Mouse (Mus musculus) heart, embryonic 13.5 days (tissue): ENCODE data around the gene Dpp4. TPM values are rescaled to one million over a fixed set of nuclear protein-coding genes. Genes with fewer than 3 reads are reported as not detected.

Experiments used
- ATAC-seq: fragments of 200-750 bp; cut with Nextera tagmentation; 2 replicates; pipeline ENCODE4 v1.8.0; 2017; ENCODE audit warnings: moderate TSS enrichment; ENCODE audit not compliant: insufficient number of reproducible peaks, low FRiP score, low TSS enrichment; ENCODE audit errors: extremely low read depth
- H3K27ac ChIP-seq: fragments of 300-500 bp; sonication (generic); replicated peaks from 2 replicates; pipeline ENCODE4 v1.5.1; 2015; ENCODE audit warnings: moderate library complexity, mild to moderate bottlenecking, inconsistent platforms
- H3K27me3 ChIP-seq: fragments of 300-500 bp; sonication (generic); replicated peaks from 2 replicates; pipeline ENCODE4 v1.6.1; 2015; ENCODE audit warnings: mild to moderate bottlenecking, inconsistent platforms
- H3K36me3 ChIP-seq: fragments of 300-500 bp; sonication (generic); 2 replicates; pipeline ENCODE4 v1.6.1; 2015; ENCODE audit warnings: mild to moderate bottlenecking, inconsistent platforms
- H3K4me1 ChIP-seq: fragments of 300-500 bp; sonication (generic); 2 replicates; pipeline ENCODE4 v1.6.1; 2015; ENCODE audit warnings: inconsistent platforms
- H3K4me2 ChIP-seq: fragments of 300-500 bp; sonication (generic); 2 replicates; pipeline ENCODE4 v1.6.1; 2015; ENCODE audit warnings: inconsistent platforms, mild to moderate bottlenecking, moderate library complexity
- H3K4me3 ChIP-seq: fragments of 300-500 bp; sonication (generic); 2 replicates; pipeline ENCODE4 v1.5.1; 2015; ENCODE audit warnings: moderate library complexity, mild to moderate bottlenecking, inconsistent platforms
- H3K9ac ChIP-seq: fragments of 300-500 bp; sonication (generic); 2 replicates; pipeline ENCODE4 v1.6.1; 2015; ENCODE audit warnings: inconsistent platforms, mild to moderate bottlenecking, moderate library complexity
- H3K9me3 ChIP-seq: fragments of 300-500 bp; sonication (generic); 2 replicates; pipeline ENCODE4 v1.6.1; 2016; ENCODE audit warnings: inconsistent platforms
- WGBS: fragments of 180-500 bp; shearing (Covaris S2); methylation state at CpG from one replicate; pipeline ENCODE4 v1.1.7; 2015; ENCODE audit warnings: mixed read lengths; 5-methylcytosine and 5-hydroxymethylcytosine counted together
- polyA plus RNA-seq: library from polyadenylated mRNA; unstranded; fragments of >200 nt; fragmentation: Nextera tagmentation; extraction: Ambion mirVana; gene quantifications from 2 replicates; pipeline ENCODE4 v1.2.1, GENCODE M21; 2015

The Dpp4 gene
- polyA plus RNA-seq, 1 experiment from 2014 or later = 20.1 TPM

- H3K4me1 ChIP-seq = no peaks in the 10 kb centered on the region
- no peak for ATAC-seq
- 78% methylated on average over 14 of the region's 14 CpGs for WGBS
- H3K27ac ChIP-seq = no peak overlapping the region
- H3K27me3 ChIP-seq = no peaks in the 10 kb centered on the region
- no peak overlapping the region for H3K4me2 ChIP-seq
- H3K36me3 ChIP-seq = no peaks in the 10 kb centered on the region
- no peaks in the 10 kb centered on the region for H3K9me3 ChIP-seq
- H3K4me3 ChIP-seq = no peak overlapping the region
- H3K9ac ChIP-seq = no peak overlapping the region
Measured at GRCm38 (mm10) chr2:62356606-62357005, 55.4 kb downstream of the Dpp4 start.

- no peak overlapping the region for H3K27ac ChIP-seq
- no peak overlapping the region for H3K9ac ChIP-seq
- H3K27me3 ChIP-seq = no peaks in the 10 kb centered on the region
- no peak overlapping the region for H3K4me3 ChIP-seq
- H3K4me1 ChIP-seq = no peaks in the 10 kb centered on the region
- no peak overlapping the region for H3K4me2 ChIP-seq
- ATAC-seq = no peak
- 59% methylated on average over 6 of the region's 6 CpGs for WGBS
- no peaks in the 10 kb centered on the region for H3K9me3 ChIP-seq
- no peaks in the 10 kb centered on the region for H3K36me3 ChIP-seq
Measured at GRCm38 (mm10) chr2:62355766-62356165, 56.3 kb downstream of the Dpp4 start.

GRCm38 (mm10) chr2:62352035-62352434 is 60.0 kb downstream of the Dpp4 start:
- no peak overlapping the region for H3K27ac ChIP-seq
- no peak for ATAC-seq
- H3K4me1 ChIP-seq = no peaks in the 10 kb centered on the region
- H3K9me3 ChIP-seq = no peaks in the 10 kb centered on the region
- WGBS = 69% methylated on average over 3 of the region's 3 CpGs
- no peak overlapping the region for H3K4me2 ChIP-seq
- no peaks in the 10 kb centered on the region for H3K36me3 ChIP-seq
- H3K27me3 ChIP-seq = no peaks in the 10 kb centered on the region
- no peak overlapping the region for H3K9ac ChIP-seq
- no peak overlapping the region for H3K4me3 ChIP-seq

- 85% methylated on average over 9 of the region's 9 CpGs for WGBS
- no peak overlapping the region for H3K4me2 ChIP-seq
- no peaks in the 10 kb centered on the region for H3K4me1 ChIP-seq
- no peaks in the 10 kb centered on the region for H3K9me3 ChIP-seq
- no peak overlapping the region for H3K4me3 ChIP-seq
- no peaks in the 10 kb centered on the region for H3K27me3 ChIP-seq
- no peak overlapping the region for H3K27ac ChIP-seq
- ATAC-seq = no peak
- no peaks in the 10 kb centered on the region for H3K36me3 ChIP-seq
- H3K9ac ChIP-seq = no peak overlapping the region
Measured at GRCm38 (mm10) chr2:62347762-62348161, 64.3 kb downstream of the Dpp4 start.

GRCm38 (mm10) chr2:62346771-62347170 is 65.3 kb downstream of the Dpp4 start:
- H3K4me1 ChIP-seq = 0 out of 2 replicates have a peak, but pooled peaks cover under 1% of the 10 kb centered on the region
- no peaks in the 10 kb centered on the region for H3K9me3 ChIP-seq
- no peak overlapping the region for H3K4me2 ChIP-seq
- ATAC-seq = no peak
- no peaks in the 10 kb centered on the region for H3K27me3 ChIP-seq
- H3K4me3 ChIP-seq = no peak overlapping the region
- H3K27ac ChIP-seq = no peak overlapping the region
- H3K36me3 ChIP-seq = no peaks in the 10 kb centered on the region
- no peak overlapping the region for H3K9ac ChIP-seq
- 24% methylated on average over 1 of the region's 1 CpGs for WGBS

- Histone ChIP-seq H3K4me2 (no peak overlapping the region), H3K27ac (no peak overlapping the region), H3K9ac (no peak overlapping the region), H3K4me3 (no peak overlapping the region), H3K4me1 (0 out of 2 replicates have a peak, but pooled peaks cover 3% of the 10 kb centered on the region), H3K9me3 (no peaks in the 10 kb centered on the region), H3K36me3 (no peaks in the 10 kb centered on the region), H3K27me3 (no peaks in the 10 kb centered on the region)
- ATAC-seq = no peak
- 54% methylated on average over 6 of the region's 6 CpGs for WGBS
Measured at GRCm38 (mm10) chr2:62344367-62344766, 67.7 kb downstream of the Dpp4 start.

GRCm38 (mm10) chr2:62341734-62342128 is 70.3 kb downstream of the Dpp4 start:
- H3K4me2 ChIP-seq = peak overlapping the region; percentile 22; the same call in 1 of the 2 replicates
- no peaks in the 10 kb centered on the region for H3K27me3 ChIP-seq
- H3K4me1 ChIP-seq = 0 out of 2 replicates have a peak, but pooled peaks cover 3% of the 10 kb centered on the region
- no peak for ATAC-seq
- no peaks in the 10 kb centered on the region for H3K36me3 ChIP-seq
- no peaks in the 10 kb centered on the region for H3K9me3 ChIP-seq
- H3K9ac ChIP-seq = no peak overlapping the region
- no peak overlapping the region for H3K4me3 ChIP-seq
- no peak overlapping the region for H3K27ac ChIP-seq
- 44% methylated on average over 14 of the region's 14 CpGs for WGBS

GRCm38 (mm10) chr2:62341061-62341733 is 70.8 kb downstream of the Dpp4 start:
- Histone ChIP-seq H3K4me3 (no peak overlapping the region), H3K36me3 (no peaks in the 10 kb centered on the region), H3K4me1 (0 out of 2 replicates have a peak, but pooled peaks cover 3% of the 10 kb centered on the region), H3K9me3 (no peaks in the 10 kb centered on the region), H3K27me3 (no peaks in the 10 kb centered on the region), H3K9ac (no peak overlapping the region), H3K4me2 (peak overlapping the region; percentile 22; the same call in 1 of the 2 replicates), H3K27ac (no peak overlapping the region)
- ATAC-seq = no peak
- WGBS = 63% methylated on average over 3 of the region's 3 CpGs

- Histone ChIP-seq H3K9ac (no peak overlapping the region), H3K4me3 (no peak overlapping the region), H3K27me3 (no peaks in the 10 kb centered on the region), H3K4me1 (0 out of 2 replicates have a peak, but pooled peaks cover 3% of the 10 kb centered on the region), H3K9me3 (no peaks in the 10 kb centered on the region), H3K27ac (no peak overlapping the region), H3K4me2 (no peak overlapping the region), H3K36me3 (no peaks in the 10 kb centered on the region)
- WGBS = 62% methylated on average over 4 of the region's 4 CpGs
- ATAC-seq = no peak
Measured at GRCm38 (mm10) chr2:62339222-62339944, 72.6 kb downstream of the Dpp4 start.

GRCm38 (mm10) chr2:62337086-62337485 is 74.9 kb downstream of the Dpp4 start:
- ATAC-seq = no peak
- Histone ChIP-seq H3K4me2 (no peak overlapping the region), H3K27ac (no peak overlapping the region), H3K36me3 (no peaks in the 10 kb centered on the region), H3K9ac (no peak overlapping the region), H3K4me3 (no peak overlapping the region), H3K4me1 (0 out of 2 replicates have a peak, but pooled peaks cover 3% of the 10 kb centered on the region), H3K27me3 (no peaks in the 10 kb centered on the region), H3K9me3 (no peaks in the 10 kb centered on the region)
- 73% methylated on average over 7 of the region's 7 CpGs for WGBS

GRCm38 (mm10) chr2:62334397-62335243 is 77.4 kb downstream of the Dpp4 start:
- 82% methylated on average over 4 of the region's 4 CpGs for WGBS
- Histone ChIP-seq H3K27me3 (no peaks in the 10 kb centered on the region), H3K27ac (no peak overlapping the region), H3K4me2 (no peak overlapping the region), H3K4me3 (no peak overlapping the region), H3K36me3 (no peaks in the 10 kb centered on the region), H3K4me1 (no peaks in the 10 kb centered on the region), H3K9ac (no peak overlapping the region), H3K9me3 (no peaks in the 10 kb centered on the region)
- ATAC-seq = no peak
